Mouse (Mus musculus): ENCODE data around the gene Phxr2. TPM values are rescaled to one million over a fixed set of nuclear protein-coding genes. Genes with fewer than 3 reads are reported as not detected.

The Phxr2 gene
- not detected for polyA plus RNA-seq (2012; fragmentation: generic; extraction: Trizol)

GRCm38 (mm10) chr10:99126225-99126624 is at the start of gene Phxr2:
Gene Phxr2, minus strand, starts transcription at chr10:99126325.

GRCm38 (mm10) chr10:99107964-99108363 is 18.2 kb downstream of the Phxr2 start, which contains the start of gene Galnt4:
Gene Galnt4, plus strand, starts transcription at chr10:99108159.

DNA sequence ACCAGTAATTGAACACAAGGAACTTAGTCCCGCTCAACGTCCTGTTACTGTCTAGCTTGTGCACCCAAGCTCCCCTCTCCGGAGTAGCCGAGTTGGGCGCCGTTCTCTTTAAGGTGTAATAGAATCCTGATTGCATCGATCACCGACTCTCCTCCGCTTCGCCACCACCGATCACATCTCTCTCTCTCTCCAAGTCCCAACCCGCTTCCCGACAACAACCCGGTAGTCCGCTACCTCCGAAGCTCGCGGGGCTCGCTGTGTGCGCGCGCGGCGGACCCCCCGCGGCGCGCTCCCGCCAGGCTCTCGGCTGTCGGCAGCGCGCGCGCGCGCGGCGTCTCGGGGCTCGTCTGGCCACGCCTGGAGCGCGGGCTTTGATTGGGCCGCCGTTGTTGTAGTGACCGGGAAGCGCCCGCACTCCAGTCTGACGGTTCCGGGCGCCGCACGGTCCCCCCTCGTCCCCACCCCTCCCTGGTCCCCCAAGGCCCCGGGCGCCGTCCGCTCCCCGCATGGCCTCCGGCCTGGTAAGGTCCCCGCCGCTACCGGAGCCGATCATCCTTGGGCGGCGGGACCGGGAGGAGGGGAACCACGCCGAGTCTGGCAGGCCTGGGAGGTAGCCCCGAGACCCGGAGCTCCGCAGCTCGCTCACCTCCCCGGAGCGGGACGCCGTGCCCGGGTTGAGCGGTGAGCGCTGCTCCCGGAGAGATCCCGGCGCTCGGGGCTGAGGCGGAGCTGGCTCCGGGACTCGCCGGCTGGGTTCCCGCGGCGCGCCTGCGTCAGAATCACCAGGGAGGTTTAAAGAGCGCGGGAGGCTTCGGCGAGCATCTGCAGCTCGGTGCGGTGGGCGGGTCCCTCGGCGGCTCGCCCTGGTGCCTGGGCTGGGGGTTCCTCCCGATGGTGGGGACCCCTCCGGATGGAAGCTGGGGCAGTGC is 19.2 kb downstream of the Phxr2 start, which contains the start of gene Poc1b:
Gene Poc1b, plus strand, starts transcription at position 334 of the 929 bp plus-strand sequence.

Other genes with a start within 250 kb of the Phxr2 start
- 1 to 10 TPM; 4.8 to 8.0 TPM for gene Atp2b1, start 211.9 kb downstream of the Phxr2 start, polyA plus RNA-seq (2012; fragmentation: generic; extraction: Trizol)
- 1 to 10 TPM; 2.8 to 8.8 TPM for gene Poc1b, start 19.3 kb downstream of the Phxr2 start, polyA plus RNA-seq (2012; fragmentation: generic; extraction: Trizol)
- gene Galnt4, start 18.2 kb downstream of the Phxr2 start, polyA plus RNA-seq (2012; fragmentation: generic; extraction: Trizol) = 1 to 10 TPM in 1 of 2 experiments, under 1 TPM in 1; 0.32 to 5.5 TPM
- 1 to 10 TPM; 4.7 to 4.8 TPM for gene Dusp6, start 136.9 kb upstream of the Phxr2 start, polyA plus RNA-seq (2012; fragmentation: generic; extraction: Trizol)

Measured in C3H10T1/2 (cell line).